Mouse (Mus musculus): Measurements from ENCODE around the gene Cnpy4. TPM values are rescaled to one million over a fixed set of nuclear protein-coding genes. Genes with fewer than 3 reads are reported as not detected.

Gene Cnpy4
- polyA plus RNA-seq, 1 experiment from 2014 or later: 33.7 TPM

GRCm38 (mm10) chr5:138226491-138226890 is 39.2 kb downstream of the Cnpy4 start:
- Histone ChIP-seq H3K27ac (ENCODE audit: low read length) (no peak overlapping the region), H3K4me2 (ENCODE audit: low read depth, low read length) (no peak overlapping the region), H3K9ac (ENCODE audit: low read depth, low read length) (no peak overlapping the region), H3K27me3 (replicated peaks; ENCODE audit: control insufficient read depth, insufficient read depth, low read length) (no peaks in the 10 kb centered on the region), H3K9me3 (ENCODE audit: control insufficient read depth, low read length) (no peaks in the 10 kb centered on the region), H3K36me3 (ENCODE audit: control insufficient read depth, insufficient read depth, low read length) (no peaks in the 10 kb centered on the region), H3K4me1 (ENCODE audit: control insufficient read depth, insufficient read depth, low read length) (no peaks in the 10 kb centered on the region), H3K4me3 (ENCODE audit: low read length) (no peak overlapping the region)
- no peak for ATAC-seq
- WGBS: 78% methylated on average over 4 of the region's 4 CpGs

DNA sequence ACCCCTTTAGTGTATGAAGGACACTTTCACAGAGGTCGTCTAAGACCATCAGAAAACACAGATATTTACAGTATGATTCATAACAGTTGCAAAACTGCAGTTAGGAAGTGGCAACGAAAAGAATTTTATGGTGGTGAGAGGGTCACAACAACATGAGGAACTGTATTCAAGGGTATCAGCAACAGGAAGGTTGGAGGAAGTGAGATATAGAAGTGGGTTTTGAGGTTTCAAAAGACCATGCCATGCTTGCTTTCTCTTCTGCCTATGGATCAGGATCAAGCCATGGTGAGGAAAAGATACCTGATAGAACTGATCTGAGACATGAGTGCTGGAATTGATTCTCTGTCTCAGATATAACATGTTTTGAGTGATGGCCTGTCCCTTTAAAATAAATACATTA is 40.1 kb downstream of the Cnpy4 start:
- Histone ChIP-seq H3K9ac (ENCODE audit: low read depth, low read length) (no peak overlapping the region), H3K27ac (ENCODE audit: low read length) (no peak overlapping the region), H3K4me2 (ENCODE audit: low read depth, low read length) (no peak overlapping the region), H3K4me1 (ENCODE audit: control insufficient read depth, insufficient read depth, low read length) (no peaks in the 10 kb centered on the region), H3K9me3 (ENCODE audit: control insufficient read depth, low read length) (no peaks in the 10 kb centered on the region), H3K36me3 (ENCODE audit: control insufficient read depth, insufficient read depth, low read length) (no peaks in the 10 kb centered on the region), H3K27me3 (replicated peaks; ENCODE audit: control insufficient read depth, insufficient read depth, low read length) (no peaks in the 10 kb centered on the region), H3K4me3 (ENCODE audit: low read length) (no peak overlapping the region)
- no peak for ATAC-seq
- 62% methylated on average over 2 of the region's 2 CpGs for WGBS

DNA sequence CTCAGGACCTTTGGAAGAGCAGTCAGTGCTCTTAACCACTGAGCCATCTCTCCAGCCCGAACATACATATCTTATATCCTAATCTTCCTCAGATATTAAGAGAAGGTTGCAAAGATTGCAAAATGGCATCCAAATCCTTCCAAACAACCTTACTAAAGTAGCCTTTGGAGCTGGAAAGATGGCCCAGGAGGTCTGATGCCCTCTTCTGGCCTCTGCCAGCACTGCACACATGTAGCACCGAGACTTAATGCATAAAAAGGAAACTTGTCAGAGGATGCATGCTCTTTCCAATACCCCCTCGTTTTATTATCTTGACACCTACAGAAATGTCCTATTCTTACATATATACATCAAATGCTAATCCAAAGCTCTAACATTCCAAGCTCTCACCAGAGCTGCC is 40.7 kb downstream of the Cnpy4 start:
- no peak overlapping the region for H3K9ac ChIP-seq (ENCODE audit: low read depth, low read length)
- 50% methylated on average over 3 of the region's 3 CpGs for WGBS
- H3K9me3 ChIP-seq (ENCODE audit: control insufficient read depth, low read length): no peaks in the 10 kb centered on the region
- no peak for ATAC-seq
- no peaks in the 10 kb centered on the region for H3K4me1 ChIP-seq (ENCODE audit: control insufficient read depth, insufficient read depth, low read length)
- H3K27me3 ChIP-seq (replicated peaks; ENCODE audit: control insufficient read depth, insufficient read depth, low read length): no peaks in the 10 kb centered on the region
- H3K4me2 ChIP-seq (ENCODE audit: low read depth, low read length): no peak overlapping the region
- H3K36me3 ChIP-seq (ENCODE audit: control insufficient read depth, insufficient read depth, low read length): no peaks in the 10 kb centered on the region
- no peak overlapping the region for H3K4me3 ChIP-seq (ENCODE audit: low read length)
- H3K27ac ChIP-seq (ENCODE audit: low read length): no peak overlapping the region

DNA sequence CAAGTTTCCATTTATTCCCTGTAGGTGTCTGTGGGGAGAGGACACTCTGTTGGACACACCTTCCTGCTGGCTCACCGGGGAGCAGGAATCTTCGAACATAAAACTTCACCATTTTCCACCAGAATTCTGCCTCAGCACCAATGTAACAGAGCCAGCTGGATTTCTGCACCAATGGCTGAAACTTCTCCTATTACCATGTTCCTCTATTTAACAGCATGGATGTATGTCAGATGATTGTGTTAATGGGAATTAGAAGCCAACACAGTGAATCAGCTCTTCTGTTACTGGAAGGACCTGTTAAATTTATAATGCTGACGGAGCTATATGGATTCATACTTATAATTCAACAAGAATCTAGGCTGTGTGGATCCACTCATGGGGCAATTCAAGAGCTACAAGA is 42.2 kb downstream of the Cnpy4 start:
- WGBS: 88% methylated on average over 3 of the region's 3 CpGs
- no peak overlapping the region for H3K4me3 ChIP-seq (ENCODE audit: low read length)
- no peak overlapping the region for H3K4me2 ChIP-seq (ENCODE audit: low read depth, low read length)
- H3K36me3 ChIP-seq (ENCODE audit: control insufficient read depth, insufficient read depth, low read length): no peaks in the 10 kb centered on the region
- H3K4me1 ChIP-seq (ENCODE audit: control insufficient read depth, insufficient read depth, low read length): no peaks in the 10 kb centered on the region
- no peaks in the 10 kb centered on the region for H3K27me3 ChIP-seq (replicated peaks; ENCODE audit: control insufficient read depth, insufficient read depth, low read length)
- no peak overlapping the region for H3K9ac ChIP-seq (ENCODE audit: low read depth, low read length)
- ATAC-seq: no peak
- no peak overlapping the region for H3K27ac ChIP-seq (ENCODE audit: low read length)
- H3K9me3 ChIP-seq (ENCODE audit: control insufficient read depth, low read length): no peaks in the 10 kb centered on the region

DNA sequence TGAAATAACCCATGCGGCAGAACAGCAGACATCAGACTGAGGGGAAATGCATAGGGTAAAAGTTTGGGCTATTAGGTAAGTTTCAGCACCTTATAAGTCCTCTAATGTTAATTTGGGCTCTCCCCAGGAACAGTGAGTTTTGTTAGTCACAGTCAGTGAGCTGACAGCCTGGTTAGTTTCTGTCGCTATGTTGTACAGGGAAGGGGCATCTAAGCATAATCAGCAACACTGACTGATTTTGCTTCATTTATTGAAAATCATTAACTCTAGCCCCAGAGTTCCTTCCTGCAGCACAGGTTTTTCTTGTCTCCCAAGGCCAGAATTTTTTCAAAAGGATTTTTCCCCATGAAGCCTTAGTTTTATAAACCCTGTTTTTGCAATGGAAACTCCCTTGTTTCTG is 46.5 kb downstream of the Cnpy4 start:
- Histone ChIP-seq H3K36me3 (ENCODE audit: control insufficient read depth, insufficient read depth, low read length) (no peaks in the 10 kb centered on the region), H3K4me2 (ENCODE audit: low read depth, low read length) (no peak overlapping the region), H3K9ac (ENCODE audit: low read depth, low read length) (no peak overlapping the region), H3K27ac (ENCODE audit: low read length) (no peak overlapping the region; the same call in 1 of the 2 replicates), H3K9me3 (ENCODE audit: control insufficient read depth, low read length) (no peaks in the 10 kb centered on the region), H3K27me3 (replicated peaks; ENCODE audit: control insufficient read depth, insufficient read depth, low read length) (no peaks in the 10 kb centered on the region), H3K4me3 (ENCODE audit: low read length) (no peak overlapping the region), H3K4me1 (ENCODE audit: control insufficient read depth, insufficient read depth, low read length) (no peaks in the 10 kb centered on the region)
- WGBS: 65% methylated on average over 2 of the region's 2 CpGs
- ATAC-seq: peak; percentile 55; the same call in 1 of the 2 replicates

GRCm38 (mm10) chr5:138234224-138234623 is 46.9 kb downstream of the Cnpy4 start:
- H3K27me3 ChIP-seq (replicated peaks; ENCODE audit: control insufficient read depth, insufficient read depth, low read length): no peaks in the 10 kb centered on the region
- no peaks in the 10 kb centered on the region for H3K9me3 ChIP-seq (ENCODE audit: control insufficient read depth, low read length)
- H3K4me2 ChIP-seq (ENCODE audit: low read depth, low read length): no peak overlapping the region
- H3K4me1 ChIP-seq (ENCODE audit: control insufficient read depth, insufficient read depth, low read length): no peaks in the 10 kb centered on the region
- H3K27ac ChIP-seq (ENCODE audit: low read length): no peak overlapping the region; the same call in 1 of the 2 replicates
- no peak overlapping the region for H3K4me3 ChIP-seq (ENCODE audit: low read length)
- peak; percentile 55; the same call in 1 of the 2 replicates for ATAC-seq
- no peak overlapping the region for H3K9ac ChIP-seq (ENCODE audit: low read depth, low read length)
- no peaks in the 10 kb centered on the region for H3K36me3 ChIP-seq (ENCODE audit: control insufficient read depth, insufficient read depth, low read length)

DNA sequence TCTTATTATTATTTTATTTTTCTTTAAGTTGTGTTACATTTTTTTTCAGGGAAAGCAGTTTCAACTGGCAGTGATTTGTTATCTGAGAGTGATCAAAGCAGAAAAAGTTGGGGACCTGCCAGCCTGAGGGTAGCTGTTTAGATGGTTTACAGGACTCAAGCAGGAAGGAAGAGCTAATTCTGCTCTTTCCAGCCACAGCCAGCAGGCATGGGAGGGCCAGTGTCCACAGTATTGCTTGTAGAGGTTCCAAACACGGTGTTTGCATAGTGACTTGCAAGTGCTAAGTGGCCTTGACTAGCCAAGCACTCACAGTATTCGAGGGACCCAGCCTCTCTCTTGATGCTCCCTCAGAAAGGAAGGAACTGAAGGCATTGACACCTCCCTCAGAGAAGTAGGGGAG is 54.2 kb downstream of the Cnpy4 start:
- no peak for ATAC-seq
- no peak overlapping the region for H3K27ac ChIP-seq (ENCODE audit: low read length)
- no peaks in the 10 kb centered on the region for H3K36me3 ChIP-seq (ENCODE audit: control insufficient read depth, insufficient read depth, low read length)
- no peak overlapping the region for H3K4me3 ChIP-seq (ENCODE audit: low read length)
- H3K9ac ChIP-seq (ENCODE audit: low read depth, low read length): no peak overlapping the region
- no peaks in the 10 kb centered on the region for H3K4me1 ChIP-seq (ENCODE audit: control insufficient read depth, insufficient read depth, low read length)
- 42% methylated on average over 2 of the region's 2 CpGs for WGBS
- no peak overlapping the region for H3K4me2 ChIP-seq (ENCODE audit: low read depth, low read length)
- no peaks in the 10 kb centered on the region for H3K9me3 ChIP-seq (ENCODE audit: control insufficient read depth, low read length)
- H3K27me3 ChIP-seq (replicated peaks; ENCODE audit: control insufficient read depth, insufficient read depth, low read length): no peaks in the 10 kb centered on the region

MicroRNAs encoded within 50 kb of the gene (microRNA counts, 519-probe panel; counts per million panel counts)
- microRNA mmu-miR-106b (3,498 counts per million, percentile 89 among the panel's probes with 10 or more counts), microRNA mmu-miR-25 (4,033 counts per million, percentile 96 among the panel's probes with 10 or more counts), microRNA mmu-miR-93 (3,498 counts per million, percentile 89 among the panel's probes with 10 or more counts)

Small RNA genes lying within 50 kb of the gene (microRNA-seq; reads per million reads assigned to microRNA genes)
- gene Mir106b: 6,441 reads per million, percentile 91 among the genes with 10 or more reads in this experiment
- 555 reads per million, percentile 68 among the genes with 10 or more reads in this experiment for gene Mir25
- 9,542 reads per million, percentile 93 among the genes with 10 or more reads in this experiment for gene Mir93

Other genes with a start within 250 kb of the Cnpy4 start
- gene Gjc3, start 224.4 kb upstream of the Cnpy4 start, polyA plus RNA-seq (2015; fragmentation: Nextera tagmentation; extraction: Ambion mirVana): 0.34 and 0.50 TPM in 2 replicates
- 0.34 and 0.37 TPM in 2 replicates for gene Azgp1, start 206.0 kb upstream of the Cnpy4 start, polyA plus RNA-seq (2015; fragmentation: Nextera tagmentation; extraction: Ambion mirVana)
- gene Smok3a, start 166.2 kb upstream of the Cnpy4 start, polyA plus RNA-seq (2015; fragmentation: Nextera tagmentation; extraction: Ambion mirVana): not detected in 2 replicates
- gene Smok3b, start 166.1 kb upstream of the Cnpy4 start, polyA plus RNA-seq (2015; fragmentation: Nextera tagmentation; extraction: Ambion mirVana): not detected in 2 replicates
- gene Smok3c, start 134.3 kb upstream of the Cnpy4 start, polyA plus RNA-seq (2015; fragmentation: Nextera tagmentation; extraction: Ambion mirVana): not detected in 2 replicates
- 11.1 and 12.3 TPM in 2 replicates for gene Zkscan1, start 102.4 kb upstream of the Cnpy4 start, polyA plus RNA-seq (2015; fragmentation: Nextera tagmentation; extraction: Ambion mirVana)
- 40.8 and 44.2 TPM in 2 replicates for gene Zscan21, start 70.6 kb upstream of the Cnpy4 start, polyA plus RNA-seq (2015; fragmentation: Nextera tagmentation; extraction: Ambion mirVana)
- 11.7 and 11.8 TPM in 2 replicates for gene Zfp113, start 31.7 kb upstream of the Cnpy4 start, polyA plus RNA-seq (2015; fragmentation: Nextera tagmentation; extraction: Ambion mirVana)
- gene Cops6, start 26.4 kb upstream of the Cnpy4 start, polyA plus RNA-seq (2015; fragmentation: Nextera tagmentation; extraction: Ambion mirVana): 282 and 303 TPM in 2 replicates
- gene Ap4m1, start 15.5 kb upstream of the Cnpy4 start, polyA plus RNA-seq (2015; fragmentation: Nextera tagmentation; extraction: Ambion mirVana): 16.7 and 17.1 TPM in 2 replicates
- gene Mcm7, start 15.1 kb upstream of the Cnpy4 start, polyA plus RNA-seq (2015; fragmentation: Nextera tagmentation; extraction: Ambion mirVana): 128 and 147 TPM in 2 replicates
- gene Taf6, start within 50 bp of the Cnpy4 start, polyA plus RNA-seq (2015; fragmentation: Nextera tagmentation; extraction: Ambion mirVana): 64.5 and 69.2 TPM in 2 replicates
- 5.7 and 7.0 TPM in 2 replicates for gene Mblac1, start 6.8 kb downstream of the Cnpy4 start, polyA plus RNA-seq (2015; fragmentation: Nextera tagmentation; extraction: Ambion mirVana)
- not detected in 2 replicates for gene Nxpe5, start 38.4 kb downstream of the Cnpy4 start, polyA plus RNA-seq (2015; fragmentation: Nextera tagmentation; extraction: Ambion mirVana)
- gene Lamtor4, start 68.0 kb downstream of the Cnpy4 start, polyA plus RNA-seq (2015; fragmentation: Nextera tagmentation; extraction: Ambion mirVana): 101 and 107 TPM in 2 replicates
- gene BC037034, start 76.5 kb downstream of the Cnpy4 start, polyA plus RNA-seq (2015; fragmentation: Nextera tagmentation; extraction: Ambion mirVana): 3.7 and 3.9 TPM in 2 replicates
- gene Gal3st4, start 85.4 kb downstream of the Cnpy4 start, polyA plus RNA-seq (2015; fragmentation: Nextera tagmentation; extraction: Ambion mirVana): 0.80 and 0.92 TPM in 2 replicates
- gene Gm43720, start 92.5 kb downstream of the Cnpy4 start, polyA plus RNA-seq (2015; fragmentation: Nextera tagmentation; extraction: Ambion mirVana): 0.06 TPM in 2 replicates
- 11.2 and 13.1 TPM in 2 replicates for gene Gpc2, start 92.5 kb downstream of the Cnpy4 start, polyA plus RNA-seq (2015; fragmentation: Nextera tagmentation; extraction: Ambion mirVana)
- 2.0 and 3.2 TPM in 2 replicates for gene Stag3, start 92.8 kb downstream of the Cnpy4 start, polyA plus RNA-seq (2015; fragmentation: Nextera tagmentation; extraction: Ambion mirVana)
- 0.44 and 0.47 TPM in 2 replicates for gene Pvrig, start 154.5 kb downstream of the Cnpy4 start, polyA plus RNA-seq (2015; fragmentation: Nextera tagmentation; extraction: Ambion mirVana)